Mouse (Mus musculus) limb, embryonic 13.5 days (tissue): ENCODE measurements around the gene Gm5294. TPM values are rescaled to one million over a fixed set of nuclear protein-coding genes. Genes with fewer than 3 reads are reported as not detected.
A peak's percentile ranks its signal among the peaks of the same experiment; 100 is the strongest.

Source experiments
- ATAC-seq: fragments of 200-750 bp; cut with Nextera tagmentation; 2 replicates; pipeline ENCODE4 v1.8.0; 2017; ENCODE audit warnings: low read depth, moderate number of reproducible peaks, moderate TSS enrichment; ENCODE audit not compliant: low FRiP score
- H3K27ac ChIP-seq: fragments of 300-500 bp; sonication (generic); 2 replicates; pipeline ENCODE4 v1.5.1; 2015; ENCODE audit warnings: inconsistent platforms, mild to moderate bottlenecking, moderate library complexity
- H3K27me3 ChIP-seq: fragments of 300-500 bp; sonication (generic); 2 replicates; pipeline ENCODE4 v1.6.1; 2015; ENCODE audit warnings: mild to moderate bottlenecking, inconsistent platforms
- H3K36me3 ChIP-seq: fragments of 300-500 bp; sonication (generic); 2 replicates; pipeline ENCODE4 v1.6.1; 2015; ENCODE audit warnings: inconsistent platforms, mild to moderate bottlenecking, moderate library complexity
- H3K4me1 ChIP-seq: fragments of 300-500 bp; sonication (generic); 2 replicates; pipeline ENCODE4 v1.6.1; 2015; ENCODE audit warnings: inconsistent platforms
- H3K4me2 ChIP-seq: fragments of 300-500 bp; sonication (generic); replicated peaks from 2 replicates; pipeline ENCODE4 v1.6.1; 2015; ENCODE audit warnings: inconsistent platforms, mild to moderate bottlenecking, moderate library complexity
- H3K4me3 ChIP-seq: fragments of 300-500 bp; sonication (generic); 2 replicates; pipeline ENCODE4 v1.5.1; 2015; ENCODE audit warnings: moderate library complexity, mild to moderate bottlenecking, inconsistent platforms
- H3K9ac ChIP-seq: fragments of 300-500 bp; sonication (generic); 2 replicates; pipeline ENCODE4 v1.6.1; 2015; ENCODE audit warnings: mild to moderate bottlenecking, inconsistent platforms
- H3K9me3 ChIP-seq: fragments of 300-500 bp; sonication (generic); 2 replicates; pipeline ENCODE4 v1.6.1; 2016; ENCODE audit warnings: inconsistent platforms
- WGBS: fragments of 180-500 bp; shearing (Covaris S2); methylation state at CpG from one replicate; pipeline ENCODE4 v1.1.7; 2015; 5-methylcytosine and 5-hydroxymethylcytosine counted together
- polyA plus RNA-seq: library from polyadenylated mRNA; unstranded; fragments of >200 nt; fragmentation: Nextera tagmentation; extraction: Ambion mirVana; gene quantifications from 2 replicates; pipeline ENCODE4 v1.2.1, GENCODE M21; 2015

Gm5294 gene
- polyA plus RNA-seq, 1 experiment from 2014 or later, result not detected

DNA sequence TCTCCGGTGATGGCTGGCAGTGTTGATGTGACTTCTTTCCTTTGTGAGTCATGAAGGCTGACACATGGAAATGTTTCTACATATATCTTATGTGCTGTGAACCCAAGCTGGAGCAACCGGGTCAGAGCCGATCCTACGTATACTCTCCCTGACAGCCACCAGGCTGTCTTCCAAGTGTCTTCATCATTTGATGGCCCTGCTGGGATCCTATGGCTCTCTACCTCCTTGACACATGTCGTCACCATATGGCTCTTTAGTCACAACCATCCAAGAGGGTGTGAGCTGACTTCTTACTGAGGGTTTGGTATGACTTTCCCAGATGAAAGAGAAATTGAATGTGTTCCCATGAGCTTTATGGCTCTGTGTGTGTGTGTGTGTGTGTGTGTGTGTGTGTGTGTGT, 15.6 kb upstream of the Gm5294 start:
- Histone ChIP-seq H3K9ac (no peak overlapping the region), H3K27ac (no peak overlapping the region), H3K36me3 (0 out of 2 replicates have a peak, but pooled peaks cover 5% of the 10 kb centered on the region), H3K4me2 (no peak overlapping the region), H3K27me3 (no peaks in the 10 kb centered on the region), H3K9me3 (no peaks in the 10 kb centered on the region), H3K4me3 (no peak overlapping the region), H3K4me1 (peaks cover 12% of the 10 kb centered on the region)
- no peak for ATAC-seq
- 86% methylated on average over 5 of the region's 5 CpGs for WGBS

DNA sequence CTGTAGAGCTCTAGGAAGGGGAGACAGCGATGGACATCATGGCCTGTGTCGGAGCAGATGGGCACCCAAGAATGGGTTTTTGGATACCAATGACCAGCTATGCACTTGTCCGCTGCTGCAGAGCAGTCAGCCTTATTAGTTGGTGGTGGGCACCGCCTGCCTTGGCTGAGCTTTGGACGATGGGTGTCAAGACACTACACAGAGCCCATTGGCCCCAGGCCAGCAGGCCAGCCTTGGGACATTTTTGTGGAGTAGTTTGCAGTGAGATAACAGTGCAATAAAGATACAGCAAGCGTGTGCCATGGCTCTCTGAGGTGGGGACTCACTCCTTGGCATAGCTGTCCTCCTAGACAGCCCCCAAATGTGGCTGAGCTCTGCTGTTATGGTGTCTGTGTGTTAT, 10.1 kb upstream of the Gm5294 start:
- H3K4me2 ChIP-seq, result no peak overlapping the region
- H3K4me3 ChIP-seq, result no peak overlapping the region
- H3K27me3 ChIP-seq, result no peaks in the 10 kb centered on the region
- WGBS, result 87% methylated on average over 6 of the region's 6 CpGs
- H3K9me3 ChIP-seq, result no peaks in the 10 kb centered on the region
- H3K9ac ChIP-seq, result no peak overlapping the region
- H3K27ac ChIP-seq, result no peak overlapping the region
- no peak for ATAC-seq
- no peaks in the 10 kb centered on the region for H3K4me1 ChIP-seq
- 0 out of 2 replicates have a peak, but pooled peaks cover 5% of the 10 kb centered on the region for H3K36me3 ChIP-seq

GRCm38 (mm10) chr5:138820717-138821332, 945 bp downstream of the Gm5294 start:
- Histone ChIP-seq H3K27me3 (peaks cover 79% of the 10 kb centered on the region), H3K4me1 (peaks cover 18% of the 10 kb centered on the region), H3K36me3 (no peaks in the 10 kb centered on the region), H3K9me3 (0 out of 2 replicates have a peak, but pooled peaks cover 5% of the 10 kb centered on the region), H3K27ac (no peak overlapping the region), H3K9ac (peak overlapping the region; percentile 35; the same call in 1 of the 2 replicates), H3K4me3 (peak overlapping the region; percentile 38), H3K4me2 (peak overlapping the region; percentile 67)
- 2% methylated on average over 39 of the region's 39 CpGs for WGBS
- no peak for ATAC-seq

GRCm38 (mm10) chr5:138825090-138825489, 5.2 kb downstream of the Gm5294 start:
- H3K27me3 ChIP-seq, result peaks cover 56% of the 10 kb centered on the region
- WGBS, result 63% methylated on average over 3 of the region's 3 CpGs
- H3K4me1 ChIP-seq, result peaks cover 15% of the 10 kb centered on the region
- H3K9me3 ChIP-seq, result no peaks in the 10 kb centered on the region
- no peaks in the 10 kb centered on the region for H3K36me3 ChIP-seq
- no peak overlapping the region for H3K9ac ChIP-seq
- ATAC-seq, result no peak
- H3K27ac ChIP-seq, result no peak overlapping the region
- H3K4me3 ChIP-seq, result no peak overlapping the region
- no peak overlapping the region for H3K4me2 ChIP-seq

DNA sequence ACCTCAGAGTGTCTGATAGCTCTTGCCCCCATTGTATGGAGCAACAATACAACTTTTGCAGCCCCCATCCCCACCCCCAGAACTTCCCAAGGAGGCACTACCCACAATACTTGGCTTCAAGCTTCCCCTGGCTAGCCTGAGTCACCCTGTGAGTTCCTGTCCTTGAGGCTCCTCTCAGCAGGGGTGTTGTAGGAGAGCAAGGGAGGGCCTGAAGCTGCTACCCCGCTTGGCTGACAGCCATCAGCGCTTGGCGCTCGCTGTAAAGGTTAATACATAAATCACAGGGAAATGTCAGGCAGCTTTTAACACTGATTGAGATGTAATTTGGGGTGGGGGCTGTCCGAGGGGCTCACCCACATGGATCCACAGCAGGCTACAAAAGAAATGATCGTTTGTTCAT, 13.5 kb downstream of the Gm5294 start:
- H3K27ac ChIP-seq, result no peak overlapping the region
- no peak for ATAC-seq
- H3K4me1 ChIP-seq, result peaks cover 11% of the 10 kb centered on the region
- no peaks in the 10 kb centered on the region for H3K27me3 ChIP-seq
- H3K4me3 ChIP-seq, result no peak overlapping the region
- H3K9me3 ChIP-seq, result 0 out of 2 replicates have a peak, but pooled peaks cover 3% of the 10 kb centered on the region
- no peak overlapping the region for H3K4me2 ChIP-seq
- no peaks in the 10 kb centered on the region for H3K36me3 ChIP-seq
- 18% methylated on average over 6 of the region's 6 CpGs for WGBS
- no peak overlapping the region for H3K9ac ChIP-seq

DNA sequence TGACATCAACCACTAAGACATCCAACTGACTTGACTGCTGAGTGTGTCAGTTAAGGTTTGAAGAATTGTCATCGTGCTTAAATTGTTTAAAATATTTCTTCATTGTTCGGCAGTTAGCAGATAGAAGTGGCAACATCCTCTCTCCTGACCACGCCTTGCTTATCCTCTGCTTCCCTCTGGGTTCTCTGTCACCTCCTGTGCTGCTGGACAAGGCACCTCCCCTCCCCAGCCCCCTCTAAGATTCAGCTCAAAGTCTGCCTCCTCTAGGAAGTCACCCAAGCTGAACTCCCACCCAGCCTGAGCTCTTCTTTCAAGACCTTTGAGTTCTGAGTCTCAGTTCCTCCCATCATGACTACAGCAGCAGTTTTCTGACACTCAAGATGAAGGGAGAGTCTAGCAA, 15.0 kb downstream of the Gm5294 start:
- Histone ChIP-seq H3K9me3 (0 out of 2 replicates have a peak, but pooled peaks cover 3% of the 10 kb centered on the region), H3K27ac (no peak overlapping the region), H3K36me3 (no peaks in the 10 kb centered on the region), H3K27me3 (no peaks in the 10 kb centered on the region), H3K4me2 (no peak overlapping the region), H3K4me3 (no peak overlapping the region), H3K4me1 (peaks cover 8% of the 10 kb centered on the region), H3K9ac (no peak overlapping the region)
- ATAC-seq, result no peak
- WGBS, result 81% methylated on average over 3 of the region's 3 CpGs

DNA sequence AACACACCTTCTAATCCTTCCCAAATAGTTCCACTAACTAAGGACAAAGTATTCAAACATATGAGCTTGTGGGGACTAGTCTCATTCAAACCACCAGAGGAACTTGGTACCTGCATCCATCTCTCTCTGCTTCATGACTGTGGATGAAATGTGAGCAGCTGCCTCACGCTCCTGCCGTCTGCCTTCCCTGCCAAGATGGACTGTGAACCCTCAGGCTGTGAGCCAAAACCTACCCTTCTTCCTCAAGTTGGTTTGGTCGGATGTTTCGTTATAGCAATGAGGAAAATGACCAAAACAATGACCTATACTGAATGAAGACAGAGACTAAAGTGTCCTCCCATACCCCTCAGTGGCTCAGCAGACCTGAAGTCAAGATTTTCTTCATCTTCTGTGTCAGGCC, 21.1 kb downstream of the Gm5294 start:
- H3K4me2 ChIP-seq, result no peak overlapping the region

GRCm38 (mm10) chr5:138843168-138843824, 23.4 kb downstream of the Gm5294 start:
- Histone ChIP-seq H3K27ac (no peak overlapping the region), H3K36me3 (no peaks in the 10 kb centered on the region), H3K4me2 (no peak overlapping the region), H3K27me3 (peaks cover 6% of the 10 kb centered on the region; the same call in 1 of the 2 replicates), H3K9ac (no peak overlapping the region), H3K4me1 (peaks cover 7% of the 10 kb centered on the region; the same call in 1 of the 2 replicates), H3K9me3 (no peaks in the 10 kb centered on the region), H3K4me3 (no peak overlapping the region)
- 66% methylated on average over 9 of the region's 9 CpGs for WGBS
- ATAC-seq, result no peak

More for the DNA sequence above, 21.1 kb downstream of the Gm5294 start:
- no peak overlapping the region for H3K27ac ChIP-seq
- WGBS, result 86% methylated on average over 4 of the region's 4 CpGs
- 0 out of 2 replicates have a peak, but pooled peaks cover 3% of the 10 kb centered on the region for H3K4me1 ChIP-seq
- no peak overlapping the region for H3K9ac ChIP-seq
- H3K36me3 ChIP-seq, result no peaks in the 10 kb centered on the region
- no peak overlapping the region for H3K4me3 ChIP-seq
- no peak for ATAC-seq
- peaks cover 2% of the 10 kb centered on the region; the same call in 1 of the 2 replicates for H3K27me3 ChIP-seq
- H3K9me3 ChIP-seq, result 0 out of 2 replicates have a peak, but pooled peaks cover 3% of the 10 kb centered on the region

DNA sequence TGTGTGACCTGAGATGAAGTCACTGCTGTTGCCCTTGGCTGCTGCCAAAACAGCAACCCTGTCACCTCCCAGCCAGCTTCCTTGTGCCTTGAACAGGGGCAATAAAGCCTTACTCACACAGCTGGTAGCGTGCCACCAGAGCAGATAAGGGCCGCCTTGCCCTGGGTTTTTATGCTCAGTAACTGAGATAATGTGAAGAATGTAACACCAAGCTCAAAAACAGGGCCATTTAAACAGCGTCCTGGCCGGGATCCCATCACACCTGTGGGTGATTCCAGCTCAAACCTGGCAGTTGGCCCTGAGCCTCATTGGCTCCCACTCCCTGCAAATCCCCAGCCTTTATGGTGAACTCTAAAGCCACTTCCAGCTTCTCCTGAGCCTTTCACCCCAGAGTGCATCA, 26.6 kb downstream of the Gm5294 start:
- no peak overlapping the region for H3K4me3 ChIP-seq
- H3K27me3 ChIP-seq, result peaks cover 15% of the 10 kb centered on the region; the same call in 1 of the 2 replicates
- H3K9ac ChIP-seq, result no peak overlapping the region
- H3K27ac ChIP-seq, result no peak overlapping the region
- no peak overlapping the region for H3K4me2 ChIP-seq
- H3K36me3 ChIP-seq, result no peaks in the 10 kb centered on the region
- peaks cover 14% of the 10 kb centered on the region for H3K4me1 ChIP-seq
- no peak for ATAC-seq
- no peaks in the 10 kb centered on the region for H3K9me3 ChIP-seq
- 25% methylated on average over 4 of the region's 4 CpGs for WGBS

GRCm38 (mm10) chr5:138848102-138848501, 28.2 kb downstream of the Gm5294 start:
- no peak overlapping the region for H3K9ac ChIP-seq
- H3K27ac ChIP-seq, result no peak overlapping the region
- no peak overlapping the region for H3K4me3 ChIP-seq
- H3K27me3 ChIP-seq, result peaks cover 15% of the 10 kb centered on the region; the same call in 1 of the 2 replicates
- ATAC-seq, result peak; percentile 51; the same call in 1 of the 2 replicates
- H3K9me3 ChIP-seq, result no peaks in the 10 kb centered on the region
- WGBS, result 5% methylated on average over 7 of the region's 7 CpGs
- H3K4me2 ChIP-seq, result peak overlapping the region; percentile 31
- peaks cover 11% of the 10 kb centered on the region for H3K4me1 ChIP-seq
- H3K36me3 ChIP-seq, result no peaks in the 10 kb centered on the region

GRCm38 (mm10) chr5:138849682-138850461, 30.0 kb downstream of the Gm5294 start:
- H3K9ac ChIP-seq, result no peak overlapping the region
- H3K9me3 ChIP-seq, result no peaks in the 10 kb centered on the region
- H3K36me3 ChIP-seq, result no peaks in the 10 kb centered on the region
- peaks cover 15% of the 10 kb centered on the region; the same call in 1 of the 2 replicates for H3K27me3 ChIP-seq
- H3K4me3 ChIP-seq, result no peak overlapping the region
- peaks cover 11% of the 10 kb centered on the region for H3K4me1 ChIP-seq
- H3K27ac ChIP-seq, result no peak overlapping the region
- ATAC-seq, result no peak
- WGBS, result 58% methylated on average over 23 of the region's 23 CpGs
- no peak overlapping the region for H3K4me2 ChIP-seq

DNA sequence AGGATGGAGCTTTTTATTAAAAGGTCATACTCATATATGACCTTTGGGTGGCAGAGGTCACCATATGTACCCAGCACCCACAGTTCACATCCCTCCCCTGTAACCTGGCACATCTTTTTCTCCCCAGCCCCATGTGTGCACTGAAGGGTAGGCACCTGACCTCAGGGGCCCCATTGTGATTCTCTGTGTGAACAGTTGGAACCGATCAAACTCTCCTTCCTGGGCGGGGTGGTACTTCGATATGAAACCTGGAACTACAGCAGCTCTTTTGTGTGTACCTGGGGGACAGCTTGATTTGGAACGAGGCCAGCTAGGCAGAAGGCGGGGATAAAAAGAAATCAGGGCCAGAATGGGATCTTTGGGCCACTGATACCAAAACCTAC, 30.6 kb downstream of the Gm5294 start:
- Histone ChIP-seq H3K4me3 (no peak overlapping the region), H3K9ac (no peak overlapping the region), H3K27ac (no peak overlapping the region), H3K27me3 (peaks cover 15% of the 10 kb centered on the region; the same call in 1 of the 2 replicates), H3K4me2 (no peak overlapping the region), H3K36me3 (no peaks in the 10 kb centered on the region), H3K9me3 (no peaks in the 10 kb centered on the region), H3K4me1 (peaks cover 11% of the 10 kb centered on the region)
- ATAC-seq, result no peak
- WGBS, result 80% methylated on average over 5 of the region's 5 CpGs
